Mouse (Mus musculus) neural tube, embryonic 15.5 days (tissue): Measurements from ENCODE around the gene Ninj2. TPM values are rescaled to one million over a fixed set of nuclear protein-coding genes. Genes with fewer than 3 reads are reported as not detected.

Experiments used
- ATAC-seq: fragments of 200-750 bp; cut with Nextera tagmentation; 2 replicates; pipeline ENCODE4 v1.8.0; 2017; ENCODE audit warnings: mild to moderate bottlenecking, moderate TSS enrichment, moderate library complexity; ENCODE audit not compliant: low FRiP score
- H3K27ac ChIP-seq: fragments of 300-500 bp; sonication (generic); replicated peaks from 2 replicates; pipeline ENCODE4 v1.5.1; 2015; ENCODE audit warnings: mild to moderate bottlenecking, inconsistent platforms
- H3K27me3 ChIP-seq: fragments of 300-500 bp; sonication (generic); replicated peaks from 2 replicates; pipeline ENCODE4 v1.6.1; 2015; ENCODE audit warnings: inconsistent platforms
- H3K36me3 ChIP-seq: fragments of 300-500 bp; sonication (generic); 2 replicates; pipeline ENCODE4 v1.6.1; 2015; ENCODE audit warnings: inconsistent platforms
- H3K4me1 ChIP-seq: fragments of 300-500 bp; sonication (generic); 2 replicates; pipeline ENCODE4 v1.6.1; 2015; ENCODE audit warnings: inconsistent platforms
- H3K4me2 ChIP-seq: fragments of 300-500 bp; sonication (generic); 2 replicates; pipeline ENCODE4 v1.6.1; 2015; ENCODE audit warnings: inconsistent platforms, mild to moderate bottlenecking, moderate library complexity
- H3K4me3 ChIP-seq: fragments of 300-500 bp; sonication (generic); replicated peaks from 2 replicates; pipeline ENCODE4 v1.5.1; 2015; ENCODE audit warnings: mild to moderate bottlenecking, inconsistent platforms
- H3K9ac ChIP-seq: fragments of 300-500 bp; sonication (generic); replicated peaks from 2 replicates; pipeline ENCODE4 v1.6.1; 2015; ENCODE audit warnings: mild to moderate bottlenecking, inconsistent platforms
- H3K9me3 ChIP-seq: fragments of 300-500 bp; sonication (generic); replicated peaks from 2 replicates; pipeline ENCODE4 v1.6.1; 2016; ENCODE audit warnings: inconsistent platforms
- WGBS: fragments of 180-500 bp; shearing (Covaris S2); methylation state at CpG from one replicate; pipeline ENCODE4 v1.1.7; 2015; ENCODE audit warnings: mixed read lengths; 5-methylcytosine and 5-hydroxymethylcytosine counted together
- polyA plus RNA-seq: library from polyadenylated mRNA; unstranded; fragments of >200 nt; fragmentation: Nextera tagmentation; extraction: Ambion mirVana; gene quantifications from 2 replicates; pipeline ENCODE4 v1.2.1, GENCODE M21; 2015

Ninj2 gene
- polyA plus RNA-seq, 1 experiment from 2014 or later, result 0.19 TPM

- Histone ChIP-seq H3K27ac (no peak overlapping the region), H3K4me3 (no peak overlapping the region), H3K36me3 (no peaks in the 10 kb centered on the region), H3K27me3 (no peaks in the 10 kb centered on the region), H3K4me2 (no peak overlapping the region), H3K9ac (no peak overlapping the region), H3K4me1 (no peaks in the 10 kb centered on the region), H3K9me3 (no peaks in the 10 kb centered on the region)
- WGBS, result 80% methylated on average over 2 of the region's 2 CpGs
- no peak for ATAC-seq
Observed at GRCm38 (mm10) chr6:120219281-120219680, 126.1 kb downstream of the Ninj2 start.

DNA sequence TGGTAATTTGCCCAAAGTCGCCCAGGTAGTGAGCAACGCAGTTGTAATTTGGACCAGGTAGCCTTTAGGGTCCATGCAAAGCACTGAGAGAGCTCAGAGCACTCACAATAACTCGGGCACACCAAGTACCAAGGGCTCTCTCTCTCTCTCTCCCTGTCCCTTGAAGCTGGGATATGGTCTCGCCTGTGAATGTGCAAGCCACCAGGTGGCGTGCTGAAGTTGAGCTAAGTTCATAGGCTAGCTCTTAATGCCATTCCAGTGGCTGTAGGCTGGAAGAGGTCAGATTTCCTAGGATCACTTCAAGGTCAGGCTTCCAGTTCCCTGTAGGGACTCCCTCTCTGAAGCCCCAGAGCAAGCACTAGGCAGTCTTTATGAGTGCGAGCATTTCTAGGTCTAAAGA lies 129.5 kb downstream of the Ninj2 start:
- ATAC-seq, result no peak
- Histone ChIP-seq H3K27ac (no peak overlapping the region), H3K27me3 (no peaks in the 10 kb centered on the region), H3K9ac (no peak overlapping the region), H3K9me3 (no peaks in the 10 kb centered on the region), H3K4me3 (no peak overlapping the region), H3K36me3 (no peaks in the 10 kb centered on the region), H3K4me1 (no peaks in the 10 kb centered on the region), H3K4me2 (no peak overlapping the region)
- WGBS, result 29% methylated on average over 6 of the region's 6 CpGs

DNA sequence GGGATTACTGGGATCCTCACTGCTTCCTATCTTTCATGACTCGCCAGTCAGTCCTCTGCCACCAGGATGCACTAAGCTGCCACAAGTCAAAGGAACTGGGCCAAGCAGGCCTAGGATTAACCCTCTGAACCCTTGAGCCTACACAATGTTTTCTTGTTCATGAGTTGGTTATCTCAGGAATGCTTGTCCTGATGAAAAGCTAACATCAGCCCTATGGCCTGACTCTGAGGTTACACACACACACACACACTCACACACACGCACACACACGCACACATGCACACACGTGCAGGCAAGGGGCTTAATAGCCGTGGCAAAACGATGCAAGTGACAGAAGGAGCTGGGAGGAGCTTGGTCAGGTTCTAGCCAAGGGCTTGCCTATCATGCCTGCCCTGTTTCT lies 132.2 kb downstream of the Ninj2 start:
- Histone ChIP-seq H3K27ac (no peak overlapping the region), H3K9me3 (no peaks in the 10 kb centered on the region), H3K36me3 (no peaks in the 10 kb centered on the region), H3K4me2 (no peak overlapping the region), H3K4me1 (no peaks in the 10 kb centered on the region), H3K27me3 (no peaks in the 10 kb centered on the region), H3K9ac (no peak overlapping the region), H3K4me3 (no peak overlapping the region)
- 74% methylated on average over 6 of the region's 6 CpGs for WGBS
- no peak for ATAC-seq

GRCm38 (mm10) chr6:120227068-120227467 lies 133.9 kb downstream of the Ninj2 start:
- WGBS, result 91% methylated on average over 7 of the region's 7 CpGs
- Histone ChIP-seq H3K36me3 (no peaks in the 10 kb centered on the region), H3K9ac (no peak overlapping the region), H3K4me3 (no peak overlapping the region), H3K4me2 (no peak overlapping the region), H3K27ac (no peak overlapping the region), H3K27me3 (no peaks in the 10 kb centered on the region), H3K4me1 (no peaks in the 10 kb centered on the region), H3K9me3 (no peaks in the 10 kb centered on the region)
- ATAC-seq, result no peak

GRCm38 (mm10) chr6:120229806-120230205 lies 136.7 kb downstream of the Ninj2 start:
- H3K9ac ChIP-seq, result no peak overlapping the region
- H3K27me3 ChIP-seq, result no peaks in the 10 kb centered on the region
- no peak overlapping the region for H3K27ac ChIP-seq
- no peaks in the 10 kb centered on the region for H3K4me1 ChIP-seq
- H3K36me3 ChIP-seq, result no peaks in the 10 kb centered on the region
- no peak for ATAC-seq
- no peak overlapping the region for H3K4me3 ChIP-seq
- H3K9me3 ChIP-seq, result no peaks in the 10 kb centered on the region
- H3K4me2 ChIP-seq, result no peak overlapping the region
- WGBS, result 50% methylated on average over 7 of the region's 7 CpGs

GRCm38 (mm10) chr6:120230441-120230840 lies 137.3 kb downstream of the Ninj2 start:
- no peak overlapping the region for H3K4me3 ChIP-seq
- H3K9ac ChIP-seq, result no peak overlapping the region
- WGBS, result 10% methylated on average over 1 of the region's 1 CpGs
- ATAC-seq, result no peak
- H3K36me3 ChIP-seq, result no peaks in the 10 kb centered on the region
- H3K4me1 ChIP-seq, result no peaks in the 10 kb centered on the region
- H3K27ac ChIP-seq, result no peak overlapping the region
- no peaks in the 10 kb centered on the region for H3K9me3 ChIP-seq
- H3K27me3 ChIP-seq, result no peaks in the 10 kb centered on the region
- no peak overlapping the region for H3K4me2 ChIP-seq

DNA sequence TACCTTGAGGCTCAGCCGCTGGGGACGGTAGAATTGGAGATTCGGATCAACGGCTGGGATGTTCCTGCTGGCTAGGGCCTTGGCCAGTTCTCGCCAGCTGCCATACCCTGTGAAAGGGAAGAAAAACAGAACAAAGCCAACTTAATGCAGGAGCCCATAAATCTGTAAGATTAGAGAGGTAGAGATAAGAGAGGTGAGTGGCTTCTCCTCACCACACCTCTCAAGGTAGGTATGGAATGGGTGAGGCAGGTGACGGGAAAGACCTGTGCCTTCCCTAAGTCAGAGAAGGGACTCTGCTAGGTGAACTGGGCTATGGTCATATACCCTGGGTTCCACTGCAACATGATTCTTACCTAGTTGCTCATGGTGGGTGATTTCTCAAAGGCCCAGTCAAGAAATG lies 139.7 kb downstream of the Ninj2 start:
- H3K4me2 ChIP-seq, result no peak overlapping the region
- H3K4me3 ChIP-seq, result no peak overlapping the region
- H3K4me1 ChIP-seq, result no peaks in the 10 kb centered on the region
- 95% methylated on average over 6 of the region's 6 CpGs for WGBS
- no peak overlapping the region for H3K27ac ChIP-seq
- no peaks in the 10 kb centered on the region for H3K27me3 ChIP-seq
- no peaks in the 10 kb centered on the region for H3K9me3 ChIP-seq
- no peaks in the 10 kb centered on the region for H3K36me3 ChIP-seq
- no peak for ATAC-seq
- H3K9ac ChIP-seq, result no peak overlapping the region

- H3K27ac ChIP-seq, result no peak overlapping the region
- no peak overlapping the region for H3K4me3 ChIP-seq
- H3K9ac ChIP-seq, result no peak overlapping the region
- no peaks in the 10 kb centered on the region for H3K36me3 ChIP-seq
- no peaks in the 10 kb centered on the region for H3K4me1 ChIP-seq
- H3K9me3 ChIP-seq, result no peaks in the 10 kb centered on the region
- WGBS, result 61% methylated on average over 7 of the region's 7 CpGs
- no peak for ATAC-seq
- H3K4me2 ChIP-seq, result no peak overlapping the region
- H3K27me3 ChIP-seq, result no peaks in the 10 kb centered on the region
Observed at GRCm38 (mm10) chr6:120235874-120236273, 142.7 kb downstream of the Ninj2 start.

DNA sequence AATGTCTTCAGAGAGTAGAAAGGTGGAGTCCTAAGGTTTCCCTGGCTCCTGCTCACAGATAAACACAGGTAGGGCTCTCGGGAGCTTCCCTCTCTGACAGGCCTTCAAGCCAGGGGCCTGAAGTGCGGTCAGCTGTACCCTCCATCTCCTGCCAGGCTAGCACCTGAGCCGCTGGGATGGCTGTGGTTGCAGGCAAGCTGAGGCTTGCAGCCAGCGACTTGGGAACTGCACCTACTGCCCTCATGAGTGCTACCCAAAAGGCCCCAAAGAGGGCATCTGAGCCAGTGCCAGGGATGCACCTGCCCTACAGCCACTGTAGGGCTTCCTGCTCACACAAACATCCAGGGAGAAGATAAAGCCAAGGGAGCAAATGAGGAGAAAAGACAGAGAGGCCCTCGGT lies 147.3 kb downstream of the Ninj2 start:
- Histone ChIP-seq H3K9me3 (no peaks in the 10 kb centered on the region), H3K9ac (no peak overlapping the region), H3K36me3 (no peaks in the 10 kb centered on the region), H3K27me3 (no peaks in the 10 kb centered on the region), H3K27ac (no peak overlapping the region), H3K4me3 (no peak overlapping the region), H3K4me1 (no peaks in the 10 kb centered on the region), H3K4me2 (no peak overlapping the region)
- 86% methylated on average over 5 of the region's 5 CpGs for WGBS
- no peak for ATAC-seq

- no peak for ATAC-seq
- Histone ChIP-seq H3K4me2 (no peak overlapping the region), H3K27me3 (no peaks in the 10 kb centered on the region), H3K4me3 (no peak overlapping the region), H3K9ac (no peak overlapping the region), H3K9me3 (no peaks in the 10 kb centered on the region), H3K36me3 (no peaks in the 10 kb centered on the region), H3K27ac (no peak overlapping the region), H3K4me1 (no peaks in the 10 kb centered on the region)
- WGBS, result 91% methylated on average over 12 of the region's 12 CpGs
Observed at GRCm38 (mm10) chr6:120241453-120241852, 148.3 kb downstream of the Ninj2 start.

GRCm38 (mm10) chr6:120242530-120242929 lies 149.4 kb downstream of the Ninj2 start:
- WGBS, result 89% methylated on average over 8 of the region's 8 CpGs
- H3K4me2 ChIP-seq, result no peak overlapping the region
- H3K27me3 ChIP-seq, result no peaks in the 10 kb centered on the region
- no peaks in the 10 kb centered on the region for H3K36me3 ChIP-seq
- H3K4me3 ChIP-seq, result no peak overlapping the region
- no peaks in the 10 kb centered on the region for H3K4me1 ChIP-seq
- no peak overlapping the region for H3K27ac ChIP-seq
- no peak overlapping the region for H3K9ac ChIP-seq
- no peak for ATAC-seq
- H3K9me3 ChIP-seq, result no peaks in the 10 kb centered on the region

- Histone ChIP-seq H3K4me3 (no peak overlapping the region), H3K4me2 (no peak overlapping the region), H3K36me3 (no peaks in the 10 kb centered on the region), H3K27ac (no peak overlapping the region), H3K4me1 (no peaks in the 10 kb centered on the region), H3K9me3 (no peaks in the 10 kb centered on the region), H3K27me3 (no peaks in the 10 kb centered on the region), H3K9ac (no peak overlapping the region)
- no peak for ATAC-seq
- 81% methylated on average over 8 of the region's 8 CpGs for WGBS
Observed at GRCm38 (mm10) chr6:120243250-120243649, 150.1 kb downstream of the Ninj2 start.

DNA sequence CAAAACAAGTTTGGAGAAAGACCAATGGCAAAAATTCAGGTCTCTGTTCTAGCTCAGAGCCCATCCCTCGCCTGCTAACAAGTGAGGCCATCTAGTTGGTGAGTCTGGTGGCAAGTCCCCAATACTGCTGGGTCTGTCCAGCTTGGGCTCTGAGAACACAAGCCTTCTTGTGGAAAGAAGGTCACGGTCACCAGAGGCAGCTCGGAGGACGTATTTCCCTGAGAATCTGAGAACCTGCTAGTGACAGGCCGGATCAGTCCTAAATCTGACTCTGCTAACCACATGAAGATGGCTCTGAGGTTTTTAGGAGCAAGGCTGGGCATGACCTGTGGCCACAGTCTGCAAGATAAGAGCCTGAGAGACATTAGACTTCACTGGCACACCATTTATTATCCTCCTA lies 153.5 kb downstream of the Ninj2 start:
- ATAC-seq, result no peak
- H3K27me3 ChIP-seq, result no peaks in the 10 kb centered on the region
- no peak overlapping the region for H3K4me3 ChIP-seq
- 87% methylated on average over 5 of the region's 5 CpGs for WGBS
- no peaks in the 10 kb centered on the region for H3K4me1 ChIP-seq
- H3K27ac ChIP-seq, result no peak overlapping the region
- no peak overlapping the region for H3K9ac ChIP-seq
- no peak overlapping the region for H3K4me2 ChIP-seq
- no peaks in the 10 kb centered on the region for H3K36me3 ChIP-seq
- H3K9me3 ChIP-seq, result no peaks in the 10 kb centered on the region
